Mouse (Mus musculus): ENCODE measurements around the gene Ormdl2. TPM values are rescaled to one million over a fixed set of nuclear protein-coding genes. Genes with fewer than 3 reads are reported as not detected.
A peak's percentile ranks its signal among the peaks of the same experiment; 100 is the strongest.

Ormdl2 gene
- polyA plus RNA-seq, 1 experiment from 2014 or later, result 30.7 TPM

DNA sequence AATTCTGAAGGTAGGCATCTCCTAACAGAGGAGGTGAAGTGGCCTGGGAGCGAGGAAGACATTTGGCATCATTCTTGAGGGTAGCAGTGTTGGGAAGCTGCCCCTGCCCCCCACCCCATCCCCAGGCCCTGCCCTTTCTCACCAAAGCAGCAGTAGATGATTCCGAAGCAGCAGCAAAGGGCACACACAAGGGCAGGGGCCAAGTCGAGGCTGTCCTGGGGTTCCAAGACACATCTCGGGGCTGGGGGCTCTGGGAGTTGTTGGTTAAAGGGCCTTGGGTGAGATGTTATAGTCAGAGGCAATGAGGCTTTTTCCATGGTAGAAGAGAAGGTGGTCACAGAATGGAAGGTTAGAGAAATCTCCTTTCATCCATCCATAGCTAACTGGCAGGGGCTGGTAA lies 18.5 kb downstream of the Ormdl2 start:
- peak overlapping the region; percentile 78 for H3K4me2 ChIP-seq
- WGBS, result 58% methylated on average over 4 of the region's 4 CpGs
- H3K27ac ChIP-seq (replicated peaks), result peak overlapping the region; percentile 98; the same call in 1 of the 2 replicates
- H3K4me3 ChIP-seq, result peak overlapping the region; percentile 86
- H3K9me3 ChIP-seq, result no peaks in the 10 kb centered on the region
- ATAC-seq (ENCODE audit: low read depth), result no peak
- peak overlapping the region; percentile 92 for H3K9ac ChIP-seq
- no peaks in the 10 kb centered on the region for H3K27me3 ChIP-seq
- H3K4me1 ChIP-seq (replicated peaks), result peaks cover 44% of the 10 kb centered on the region
- H3K36me3 ChIP-seq, result peaks cover 51% of the 10 kb centered on the region

DNA sequence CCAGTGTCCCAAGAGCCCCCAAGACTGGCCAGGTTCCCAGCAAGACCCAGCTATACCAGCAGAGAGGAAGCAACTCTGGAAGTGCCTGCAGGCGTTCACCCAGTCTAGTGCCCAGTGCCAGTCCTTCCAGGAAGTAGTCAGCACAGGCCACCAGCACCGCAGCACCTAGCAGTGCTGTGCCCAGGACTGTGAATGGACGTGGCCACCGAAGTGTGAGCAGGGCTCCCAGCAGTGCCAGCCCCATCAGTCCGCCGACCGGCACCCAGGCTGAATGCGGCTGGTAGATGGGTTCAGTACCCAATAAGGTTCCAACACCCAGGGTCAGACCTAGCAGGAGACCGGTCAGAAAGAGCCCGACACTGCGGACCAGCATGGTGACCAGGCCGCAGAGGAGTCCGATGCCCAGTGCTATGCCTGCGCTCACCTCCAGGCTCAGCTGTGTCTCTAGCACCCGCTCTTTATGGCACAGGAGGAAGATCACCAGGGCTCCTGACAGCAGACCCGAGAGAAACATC lies 19.4 kb downstream of the Ormdl2 start:
- H3K27ac ChIP-seq (replicated peaks), result no peak overlapping the region
- no peaks in the 10 kb centered on the region for H3K9me3 ChIP-seq
- peaks cover 51% of the 10 kb centered on the region for H3K36me3 ChIP-seq
- 0 out of 2 replicates have a peak overlapping the region, but pooled peaks have one; percentile 92 for H3K9ac ChIP-seq
- no peak overlapping the region for H3K4me3 ChIP-seq
- no peaks in the 10 kb centered on the region for H3K27me3 ChIP-seq
- no peak for ATAC-seq (ENCODE audit: low read depth)
- 0 out of 2 replicates have a peak overlapping the region, but pooled peaks have one; percentile 78 for H3K4me2 ChIP-seq
- 90% methylated on average over 16 of the region's 16 CpGs for WGBS
- H3K4me1 ChIP-seq (replicated peaks), result peaks cover 35% of the 10 kb centered on the region

DNA sequence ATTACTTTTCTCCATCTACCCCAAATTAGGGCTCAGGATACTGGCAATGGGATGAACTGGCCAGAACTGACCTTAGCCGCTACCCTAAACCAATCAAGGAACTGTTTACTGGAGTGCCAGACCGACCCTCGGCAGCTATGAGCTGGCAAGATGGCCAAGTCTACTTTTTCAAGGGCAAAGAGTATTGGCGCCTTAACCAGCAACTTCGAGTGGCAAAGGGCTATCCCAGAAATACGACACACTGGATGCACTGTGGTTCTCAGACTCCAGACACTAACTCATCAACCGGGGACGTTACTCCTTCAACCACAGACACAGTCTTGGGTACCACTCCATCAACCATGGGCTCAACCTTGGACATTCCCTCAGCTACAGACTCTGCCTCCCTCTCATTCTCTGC lies 22.8 kb downstream of the Ormdl2 start:
- Histone ChIP-seq H3K27ac (replicated peaks) (no peak overlapping the region), H3K4me1 (replicated peaks) (peaks cover 20% of the 10 kb centered on the region), H3K4me2 (no peak overlapping the region), H3K27me3 (no peaks in the 10 kb centered on the region), H3K9me3 (no peaks in the 10 kb centered on the region), H3K4me3 (no peak overlapping the region), H3K36me3 (peaks cover 44% of the 10 kb centered on the region), H3K9ac (no peak overlapping the region)
- ATAC-seq (ENCODE audit: low read depth), result no peak
- WGBS, result 91% methylated on average over 8 of the region's 8 CpGs

DNA sequence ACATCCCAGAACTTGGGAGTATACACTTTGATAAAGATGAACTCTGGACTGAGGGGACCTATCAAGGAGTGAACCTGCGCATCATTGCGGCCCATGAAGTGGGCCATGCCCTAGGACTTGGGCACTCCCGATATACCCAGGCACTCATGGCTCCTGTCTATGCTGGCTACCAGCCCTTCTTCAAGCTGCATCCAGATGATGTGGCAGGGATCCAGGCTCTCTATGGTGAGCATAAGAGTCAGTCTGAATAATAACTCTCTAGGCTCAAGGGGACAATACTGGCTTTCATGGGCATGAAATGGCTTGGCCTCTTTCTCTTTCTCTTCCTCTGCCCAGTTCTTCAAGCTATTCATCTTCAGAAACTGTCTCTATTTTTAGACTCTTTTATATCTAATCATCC lies 25.9 kb downstream of the Ormdl2 start:
- Histone ChIP-seq H3K4me1 (replicated peaks) (no peaks in the 10 kb centered on the region), H3K27me3 (no peaks in the 10 kb centered on the region), H3K4me2 (no peak overlapping the region), H3K36me3 (peaks cover 32% of the 10 kb centered on the region), H3K9me3 (no peaks in the 10 kb centered on the region), H3K9ac (no peak overlapping the region), H3K4me3 (no peak overlapping the region), H3K27ac (replicated peaks) (no peak overlapping the region)
- no peak for ATAC-seq (ENCODE audit: low read depth)
- 97% methylated on average over 3 of the region's 3 CpGs for WGBS

DNA sequence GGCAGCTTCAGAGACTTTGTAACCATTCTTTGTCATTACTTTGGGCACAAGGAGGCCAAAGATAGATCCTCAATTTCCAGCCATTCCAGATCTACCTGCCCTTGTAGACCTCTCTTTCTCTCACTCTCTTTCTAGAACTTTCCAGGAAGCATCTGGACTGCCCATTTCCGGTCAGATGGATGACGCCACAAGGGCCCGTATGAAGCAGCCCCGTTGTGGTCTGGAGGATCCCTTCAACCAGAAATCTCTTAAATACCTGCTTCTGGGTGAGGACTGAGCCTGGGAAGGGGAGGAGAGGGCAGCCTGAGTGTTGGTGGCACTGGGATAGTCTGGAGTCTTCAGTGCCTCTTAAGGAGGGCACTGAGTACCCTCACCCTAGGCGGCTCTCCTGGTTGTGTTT lies 27.1 kb downstream of the Ormdl2 start:
- 90% methylated on average over 5 of the region's 5 CpGs for WGBS
- Histone ChIP-seq H3K4me1 (replicated peaks) (no peaks in the 10 kb centered on the region), H3K36me3 (peaks cover 22% of the 10 kb centered on the region), H3K9ac (no peak overlapping the region), H3K27ac (replicated peaks) (no peak overlapping the region), H3K4me2 (no peak overlapping the region), H3K4me3 (no peak overlapping the region), H3K27me3 (no peaks in the 10 kb centered on the region), H3K9me3 (no peaks in the 10 kb centered on the region)
- no peak for ATAC-seq (ENCODE audit: low read depth)

DNA sequence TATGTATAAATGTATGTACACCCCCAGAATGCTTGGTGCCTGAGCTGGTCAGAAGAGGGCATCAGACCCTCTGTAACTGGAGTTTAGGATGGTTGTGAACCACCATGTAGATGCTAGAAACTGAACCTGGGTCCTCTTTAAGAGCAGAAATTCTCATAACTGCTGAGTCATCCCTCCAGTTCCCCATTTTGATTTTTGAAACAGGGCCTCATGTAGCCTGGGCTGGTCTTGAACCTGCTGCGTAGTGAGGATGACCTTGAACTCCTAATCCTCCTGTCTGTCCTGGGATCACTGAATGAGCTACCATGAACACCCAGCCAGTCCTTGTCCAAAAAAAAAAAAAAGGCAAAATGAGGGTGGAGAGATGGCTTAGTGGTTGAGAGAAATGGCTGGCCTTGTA lies 28.2 kb downstream of the Ormdl2 start:
- Histone ChIP-seq H3K27ac (replicated peaks) (no peak overlapping the region), H3K9ac (no peak overlapping the region), H3K4me2 (no peak overlapping the region), H3K9me3 (no peaks in the 10 kb centered on the region), H3K36me3 (peaks cover 10% of the 10 kb centered on the region), H3K4me1 (replicated peaks) (no peaks in the 10 kb centered on the region), H3K4me3 (no peak overlapping the region), H3K27me3 (no peaks in the 10 kb centered on the region)
- 97% methylated on average over 1 of the region's 1 CpGs for whole genome bisulfite sequencing
- no peak for ATAC-seq (ENCODE audit: low read depth)

DNA sequence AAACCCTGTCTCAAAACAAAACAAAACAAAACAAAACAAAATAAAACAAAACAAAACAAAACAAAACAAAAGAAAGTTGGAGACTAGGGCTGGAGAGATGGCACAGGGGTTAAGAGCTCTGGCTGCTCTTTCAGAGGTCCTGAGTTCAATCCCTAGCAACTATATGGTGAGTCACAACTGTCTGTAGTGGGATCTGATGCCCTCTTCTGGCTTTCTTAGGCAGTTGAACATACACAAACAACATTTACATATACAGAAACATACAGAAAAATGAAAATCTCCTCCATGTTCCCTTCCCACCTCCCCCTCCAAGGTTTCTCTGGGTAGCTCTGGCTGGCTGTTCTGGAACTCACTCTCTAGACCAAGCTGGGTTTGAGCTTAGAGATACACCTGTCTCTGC lies 29.4 kb downstream of the Ormdl2 start:
- no peaks in the 10 kb centered on the region for H3K27me3 ChIP-seq
- no peak for ATAC-seq (ENCODE audit: low read depth)
- no peak overlapping the region for H3K9ac ChIP-seq
- no peak overlapping the region for H3K27ac ChIP-seq (replicated peaks)
- no peaks in the 10 kb centered on the region for H3K9me3 ChIP-seq
- no peak overlapping the region for H3K4me2 ChIP-seq
- no peaks in the 10 kb centered on the region for H3K36me3 ChIP-seq
- no peak overlapping the region for H3K4me3 ChIP-seq
- H3K4me1 ChIP-seq (replicated peaks), result no peaks in the 10 kb centered on the region

DNA sequence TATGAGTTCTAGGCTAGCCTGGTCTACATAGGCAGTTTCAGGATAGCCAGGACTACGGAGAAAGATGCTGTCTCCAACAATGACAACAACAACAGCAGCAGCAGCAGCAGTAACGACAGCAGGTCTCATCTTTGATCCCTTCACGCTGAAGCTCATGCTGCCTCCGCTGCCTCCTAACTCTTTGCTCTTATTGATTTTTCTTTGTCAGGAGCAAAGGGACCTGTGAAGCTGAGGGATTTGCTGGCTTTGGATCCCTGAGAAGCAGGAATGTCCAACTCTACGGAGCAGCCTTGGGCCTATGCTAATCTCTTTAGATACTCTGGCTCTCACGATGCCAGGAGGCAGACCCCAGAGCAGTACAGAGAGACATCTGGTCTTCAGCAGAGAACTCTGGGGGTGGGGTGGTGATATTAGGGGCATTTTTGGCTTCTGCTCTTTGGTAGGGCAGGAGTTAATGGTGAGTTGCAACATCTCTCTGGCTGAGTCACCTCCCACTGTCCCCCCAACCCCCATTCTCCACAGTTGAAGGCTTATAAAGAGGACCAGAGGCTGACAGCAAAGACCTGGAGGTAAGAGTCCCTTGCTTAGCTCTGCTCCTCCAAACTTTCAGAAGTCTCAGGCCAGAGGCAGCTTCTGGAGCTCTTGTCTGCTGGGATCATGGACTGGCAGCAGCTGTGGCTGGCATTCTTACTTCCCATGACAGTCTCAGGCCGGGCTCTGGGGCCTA lies 30.9 kb downstream of the Ormdl2 start, which contains the start of gene Mmp19:
Gene Mmp19, plus strand, starts transcription at position 513 of the 727 bp plus-strand sequence.
- WGBS, result 67% methylated on average over 7 of the region's 7 CpGs
- no peak for ATAC-seq (ENCODE audit: low read depth)

DNA sequence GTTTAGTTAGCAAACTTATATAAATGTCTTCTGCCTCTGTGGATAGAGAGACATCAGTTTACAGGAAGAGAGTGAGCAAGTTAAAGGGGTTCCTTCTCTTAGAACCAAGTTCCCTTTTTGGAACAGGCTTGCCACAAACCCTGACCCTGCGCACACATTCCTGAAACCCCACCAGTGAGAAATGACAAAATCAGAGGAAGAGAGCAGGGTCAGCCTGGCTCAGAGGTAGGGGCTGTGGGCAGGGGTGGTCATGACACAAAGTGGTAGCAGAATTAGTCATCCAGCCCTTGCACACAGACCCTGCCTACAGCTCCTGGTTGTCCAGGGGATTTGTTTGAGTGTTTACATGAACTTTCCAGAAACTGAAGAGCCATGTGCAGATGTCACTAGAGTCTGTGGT lies 41.2 kb downstream of the Ormdl2 start:
- 92% methylated on average over 1 of the region's 1 CpGs for WGBS
- Histone ChIP-seq H3K27me3 (no peaks in the 10 kb centered on the region), H3K4me1 (replicated peaks) (no peaks in the 10 kb centered on the region), H3K4me2 (no peak overlapping the region), H3K27ac (replicated peaks) (no peak overlapping the region), H3K4me3 (no peak overlapping the region), H3K9me3 (peaks cover 14% of the 10 kb centered on the region; the same call in 1 of the 2 replicates), H3K36me3 (no peaks in the 10 kb centered on the region), H3K9ac (no peak overlapping the region)
- ATAC-seq (ENCODE audit: low read depth), result no peak

More for the DNA sequence above, 30.9 kb downstream of the Ormdl2 start, which contains the start of gene Mmp19:
- Histone ChIP-seq H3K27me3 (no peaks in the 10 kb centered on the region), H3K9me3 (no peaks in the 10 kb centered on the region), H3K9ac (no peak within 1 kb of the TSS), H3K27ac (replicated peaks) (no peak within 1 kb of the TSS), H3K4me3 (no peak within 1 kb of the TSS), H3K4me2 (no peak within 1 kb of the TSS), H3K4me1 (replicated peaks) (no peaks in the 10 kb centered on the region), H3K36me3 (no peaks in the 10 kb centered on the region)

DNA sequence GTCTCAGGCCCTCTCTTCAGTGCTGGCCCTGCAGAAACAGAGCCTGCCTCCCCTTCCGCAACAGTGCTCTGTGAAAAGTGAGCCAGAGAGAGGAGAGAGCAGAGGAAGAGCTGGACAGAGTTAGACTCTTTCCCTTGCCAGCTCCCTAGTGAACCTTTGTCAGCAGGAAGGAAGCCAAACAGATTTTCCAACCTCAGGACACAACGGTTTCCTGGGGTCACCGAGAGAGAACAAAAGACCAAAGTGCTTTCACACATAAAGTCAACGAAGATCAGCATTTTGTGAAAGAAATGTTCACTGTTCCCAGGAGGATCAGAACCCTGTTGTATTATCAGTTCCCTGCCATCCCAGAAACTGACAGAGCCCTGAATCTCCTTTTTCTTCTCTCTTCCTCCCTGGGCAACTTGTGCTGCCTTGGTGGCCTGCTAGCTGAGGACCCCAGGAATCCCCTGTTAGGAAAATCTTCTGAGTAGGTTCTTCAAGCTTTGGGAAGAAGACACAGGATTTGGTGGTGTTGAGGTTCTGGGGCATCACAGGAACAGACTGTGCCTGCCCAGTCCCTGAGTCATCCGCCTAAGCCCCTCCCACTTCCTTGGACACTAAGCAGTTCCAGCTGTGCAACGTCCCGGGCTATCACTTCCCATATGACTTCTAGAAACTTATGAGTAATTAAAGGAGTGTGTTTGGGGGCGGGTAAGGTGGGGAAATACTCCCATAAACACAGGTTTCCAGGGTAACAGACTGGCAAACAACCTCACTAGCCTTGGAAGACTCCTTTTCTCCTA lies 42.2 kb downstream of the Ormdl2 start:
- WGBS, result 43% methylated on average over 8 of the region's 8 CpGs
- no peak overlapping the region for H3K9ac ChIP-seq
- H3K36me3 ChIP-seq, result no peaks in the 10 kb centered on the region
- no peak for ATAC-seq (ENCODE audit: low read depth)
- no peaks in the 10 kb centered on the region for H3K4me1 ChIP-seq (replicated peaks)
- no peak overlapping the region; the same call in 1 of the 2 replicates for H3K27ac ChIP-seq (replicated peaks)
- H3K4me3 ChIP-seq, result no peak overlapping the region
- H3K27me3 ChIP-seq, result no peaks in the 10 kb centered on the region
- H3K4me2 ChIP-seq, result no peak overlapping the region
- H3K9me3 ChIP-seq, result peaks cover 13% of the 10 kb centered on the region; the same call in 1 of the 2 replicates

DNA sequence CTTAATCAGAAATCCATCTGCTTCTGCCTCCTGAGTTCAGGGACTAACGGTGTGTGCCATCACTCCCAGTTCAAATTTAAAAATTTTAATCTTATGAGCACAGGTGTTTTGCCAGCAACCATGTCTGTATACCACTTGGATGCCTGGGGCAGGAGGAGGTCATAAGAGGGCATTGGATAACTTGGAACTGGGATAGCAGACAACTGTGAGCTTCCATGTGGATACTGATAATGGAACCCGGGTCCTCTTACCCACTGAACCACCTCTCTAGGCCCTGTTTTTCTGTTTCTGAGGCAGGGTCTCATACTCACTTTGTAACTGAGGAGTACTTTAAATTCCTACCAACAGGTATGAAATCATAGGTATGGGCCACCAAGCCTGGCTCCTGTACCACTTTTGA lies 43.0 kb downstream of the Ormdl2 start:
- H3K4me1 ChIP-seq (replicated peaks), result no peaks in the 10 kb centered on the region
- H3K4me2 ChIP-seq, result no peak overlapping the region
- no peak overlapping the region for H3K4me3 ChIP-seq
- 89% methylated on average over 2 of the region's 2 CpGs for WGBS
- no peak for ATAC-seq (ENCODE audit: low read depth)
- no peaks in the 10 kb centered on the region for H3K36me3 ChIP-seq
- 0 out of 2 replicates have a peak, but pooled peaks cover 6% of the 10 kb centered on the region for H3K9me3 ChIP-seq
- no peak overlapping the region; the same call in 1 of the 2 replicates for H3K27ac ChIP-seq (replicated peaks)
- no peak overlapping the region for H3K9ac ChIP-seq
- no peaks in the 10 kb centered on the region for H3K27me3 ChIP-seq

DNA sequence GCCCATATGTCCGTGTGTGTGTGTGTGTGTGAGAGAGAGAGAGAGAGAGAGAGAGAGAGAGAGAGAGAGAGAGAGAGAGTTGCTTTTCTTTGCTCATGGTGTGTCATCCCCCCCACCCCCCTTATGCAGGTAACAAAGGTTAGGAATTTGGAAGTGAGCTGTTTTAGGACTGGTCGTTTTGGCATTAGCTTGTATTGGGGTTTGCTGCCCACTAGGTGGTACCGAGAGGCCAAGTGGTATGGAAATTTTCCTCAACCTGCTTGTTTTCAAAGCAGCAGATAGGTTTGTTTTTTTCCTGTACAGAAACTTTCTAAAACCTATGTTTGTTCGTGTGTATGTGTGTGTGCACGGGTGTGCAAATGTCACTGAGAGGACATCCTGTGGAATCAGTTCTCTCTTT lies 47.8 kb downstream of the Ormdl2 start:
- Histone ChIP-seq H3K36me3 (no peaks in the 10 kb centered on the region), H3K4me3 (no peak overlapping the region), H3K9me3 (no peaks in the 10 kb centered on the region), H3K4me2 (no peak overlapping the region), H3K9ac (no peak overlapping the region), H3K4me1 (replicated peaks) (no peaks in the 10 kb centered on the region), H3K27me3 (no peaks in the 10 kb centered on the region), H3K27ac (replicated peaks) (no peak overlapping the region)
- no peak for ATAC-seq (ENCODE audit: low read depth)
- WGBS, result 27% methylated on average over 5 of the region's 5 CpGs
